Mouse (Mus musculus): Measurements from ENCODE around the gene Aox2. TPM values are rescaled to one million over a fixed set of nuclear protein-coding genes. Genes with fewer than 3 reads are reported as not detected.
"Not testable (repeated sequence)": the region's sequence is repeated elsewhere in the genome, so short reads cannot be mapped to it uniquely, and the experiment has no call there.

Aox2 gene
- total RNA-seq, 2 experiments from 2014 or later, result 0.10 to 0.11 TPM

DNA sequence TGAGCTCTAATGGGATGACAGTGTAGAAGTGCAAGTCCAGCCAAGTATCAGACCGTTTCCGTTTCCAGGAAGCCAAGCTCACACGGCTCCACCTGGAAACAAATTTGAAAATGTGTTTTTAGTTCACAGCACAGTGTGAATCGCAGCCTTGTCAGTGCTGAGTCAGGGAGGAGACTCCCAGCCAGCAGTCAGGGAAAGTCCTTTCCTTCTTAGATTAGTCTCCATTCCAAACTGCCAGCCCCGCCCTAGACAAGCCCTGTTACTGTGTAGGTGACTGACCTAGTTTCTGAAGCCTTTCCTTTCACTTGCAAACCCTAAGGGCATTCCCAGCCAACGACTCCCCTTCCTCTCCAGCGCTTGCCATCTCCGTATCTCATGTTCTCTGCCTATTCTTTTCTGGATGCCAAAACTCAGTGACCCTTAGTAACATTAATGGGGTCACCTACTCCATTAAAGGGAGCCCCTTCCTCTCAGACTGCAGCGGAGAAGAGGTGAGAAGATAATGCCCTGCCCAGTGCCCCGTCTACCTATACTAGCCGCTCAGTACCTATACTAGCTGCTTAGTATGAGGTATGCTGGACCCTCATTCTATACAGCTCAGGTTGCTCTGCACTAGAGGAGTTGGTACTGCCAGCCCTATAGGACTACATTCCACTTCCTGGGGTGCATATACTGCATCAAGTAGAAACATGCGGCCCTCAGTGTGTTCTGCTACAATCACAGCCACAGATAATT, 88.8 kb downstream of the Aox2 start:
- intact Hi-C loops (cut with DNase I), result no loop called here
- DNase-seq, result no peak
- no peak overlapping the region for H3K27ac ChIP-seq
- no peak for TF ChIP-seq CTCF (IDR thresholded peaks at IDR 0.05)
- H3K4me3 ChIP-seq, result no peak overlapping the region

DNA sequence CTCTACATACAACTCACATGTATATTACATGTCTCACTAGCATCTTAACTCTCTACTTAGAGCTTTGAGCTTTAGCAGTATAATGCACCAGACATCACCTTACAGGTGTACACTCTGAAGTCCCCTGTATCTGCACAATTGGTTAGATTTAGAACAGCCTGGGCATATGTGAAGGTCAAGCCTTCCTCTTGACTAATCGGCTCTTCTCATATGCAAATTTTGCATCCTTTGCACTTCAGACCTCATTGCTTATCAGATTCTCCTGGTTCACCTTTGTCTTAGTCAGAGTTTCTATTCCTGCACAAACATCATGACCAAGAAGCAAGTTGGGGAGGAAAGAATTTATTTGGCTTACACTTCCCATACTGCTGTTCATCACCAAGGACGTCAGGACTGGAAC, 91.6 kb downstream of the Aox2 start:
- Histone ChIP-seq H3K4me3 (no peak overlapping the region), H3K27ac (no peak overlapping the region)
- intact Hi-C loops (cut with DNase I), result no loop called here
- no peak for TF ChIP-seq CTCF (IDR thresholded peaks at IDR 0.05)
- no peak for DNase-seq

DNA sequence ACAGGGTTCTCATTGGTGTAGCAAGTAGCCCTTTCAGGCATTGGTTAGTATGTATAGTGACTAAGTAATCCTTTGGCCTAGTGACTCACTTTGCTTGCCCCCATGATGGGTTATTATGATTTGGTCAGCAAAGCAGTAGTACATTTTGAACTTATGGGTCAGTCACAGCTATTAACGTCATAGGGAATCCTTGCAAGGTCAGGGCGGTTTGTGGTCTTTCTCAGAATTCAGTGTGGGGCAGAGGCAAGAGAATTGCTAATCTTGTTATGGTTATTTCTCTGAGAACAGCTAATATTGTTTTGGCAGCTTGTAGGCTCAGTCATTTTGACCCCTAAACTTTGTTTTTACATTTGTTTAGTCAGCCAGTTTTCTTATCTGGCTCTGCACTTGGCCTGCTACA, 96.1 kb downstream of the Aox2 start:
- H3K27ac ChIP-seq; intact Hi-C loops (cut with DNase I); DNase-seq; H3K4me3 ChIP-seq: not testable (repeated sequence)

DNA sequence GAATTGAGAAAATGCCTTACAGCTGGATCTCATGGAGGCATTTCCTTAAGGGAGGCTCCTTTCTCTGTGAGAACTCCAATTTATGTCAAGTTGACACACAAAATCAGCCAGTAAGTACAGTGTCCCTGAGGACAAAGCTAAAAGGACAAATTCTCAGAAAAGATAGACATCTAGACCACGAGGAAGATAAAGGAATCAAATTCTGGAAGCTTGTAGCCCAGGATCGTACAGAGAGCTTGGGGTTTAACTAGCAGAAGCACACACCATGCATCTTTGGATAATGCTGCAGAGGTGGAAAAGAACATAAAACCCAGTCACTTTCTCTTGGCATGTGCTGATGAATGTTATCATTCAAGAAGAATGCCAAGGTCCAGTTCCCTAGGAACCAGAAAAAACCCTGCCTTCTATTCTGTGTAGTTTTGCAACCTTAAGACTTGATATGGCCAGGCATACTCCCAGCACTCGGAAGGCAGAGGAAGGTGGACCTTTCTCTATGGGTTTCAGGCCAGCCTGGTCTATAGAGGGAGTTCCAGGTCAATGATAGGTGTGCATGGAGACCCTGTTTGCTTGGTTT, 97.5 kb downstream of the Aox2 start:
- no peak overlapping the region for H3K27ac ChIP-seq
- TF ChIP-seq CTCF (IDR thresholded peaks at IDR 0.05), result no peak
- DNase-seq, result no peak
- no peak overlapping the region for H3K4me3 ChIP-seq
- intact Hi-C loops (cut with DNase I), result no loop called here

DNA sequence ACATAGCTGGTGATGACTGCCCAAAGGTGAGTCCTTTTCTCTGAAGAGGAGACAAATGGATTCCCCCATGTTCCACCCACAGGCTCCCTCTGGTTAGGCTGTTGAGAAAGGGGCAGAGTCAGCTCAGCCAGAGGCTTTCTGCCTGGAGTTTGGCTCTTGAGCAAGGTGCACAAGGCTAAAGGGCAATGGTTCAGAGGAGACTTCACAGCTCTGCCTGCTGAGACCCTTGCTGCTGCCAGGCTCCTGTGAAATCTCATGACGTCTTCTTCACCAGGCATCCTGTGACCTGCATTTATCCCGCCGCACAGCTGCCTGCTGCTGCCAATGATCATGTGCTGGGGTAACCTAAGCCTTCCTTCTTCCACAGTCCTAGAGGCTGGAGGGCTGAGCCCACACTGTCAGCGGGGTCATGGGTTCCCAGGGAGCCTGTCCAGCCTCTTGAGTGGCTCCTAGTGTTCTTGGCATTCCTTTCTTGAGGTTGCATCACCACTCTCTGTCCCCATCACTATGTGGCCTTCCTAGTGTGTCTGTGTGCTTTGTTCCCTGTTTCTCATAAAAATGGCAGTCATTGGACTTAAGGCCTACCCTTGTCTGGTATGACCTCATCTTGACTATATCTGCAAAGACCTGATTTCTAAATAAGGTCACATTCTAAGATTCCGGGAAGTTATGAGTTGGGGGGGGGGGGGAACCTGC, 104.6 kb downstream of the Aox2 start:
- no peak overlapping the region for H3K27ac ChIP-seq
- H3K4me3 ChIP-seq, result no peak overlapping the region
- TF ChIP-seq CTCF (IDR thresholded peaks at IDR 0.05), result no peak
- no peak for DNase-seq
- intact Hi-C loops (cut with DNase I), result no loop called here

DNA sequence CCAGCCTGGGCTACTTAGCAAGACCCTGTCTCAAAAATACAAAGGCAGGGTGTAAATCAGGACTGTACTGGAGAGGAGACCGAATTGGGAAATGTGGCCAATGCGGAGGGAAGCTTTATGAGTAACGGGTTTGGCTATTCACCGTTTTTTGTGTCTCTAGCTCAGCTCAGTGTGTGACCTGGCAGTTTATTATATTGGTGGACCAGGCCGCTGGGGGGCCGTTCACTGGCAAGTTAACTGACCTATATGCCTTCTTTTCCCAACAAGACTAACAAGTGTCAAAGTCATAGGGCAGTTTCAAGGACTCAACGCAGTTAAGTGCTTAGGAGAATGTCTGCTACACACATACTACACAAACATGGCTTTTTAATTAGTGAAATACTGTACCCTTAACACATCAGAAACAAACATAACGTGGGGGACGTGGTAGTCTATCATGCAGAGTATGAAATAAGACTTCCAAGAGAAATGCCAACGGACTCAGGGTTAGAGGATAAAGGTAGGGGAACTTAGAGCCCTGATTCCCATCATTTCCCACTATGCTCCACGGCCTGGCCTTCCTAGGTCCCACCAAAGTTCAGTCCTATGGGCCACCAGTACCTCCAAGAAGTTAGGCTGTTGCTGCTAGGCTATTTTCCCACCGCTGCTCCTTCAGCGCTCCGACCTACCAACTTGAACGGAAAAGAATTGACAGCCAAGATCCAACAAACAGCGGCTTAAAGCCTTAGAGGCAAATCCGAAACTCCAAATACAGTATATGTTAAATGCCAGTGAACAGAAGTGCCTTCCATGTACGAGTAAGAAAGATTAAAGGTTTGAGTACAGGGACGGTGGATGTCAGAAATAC, 113.5 kb downstream of the Aox2 start:
- intact Hi-C loops (cut with DNase I), result no loop called here
- Histone ChIP-seq H3K27ac (peak overlapping the region; percentile 100), H3K4me3 (peak overlapping the region; percentile 90)
- TF ChIP-seq CTCF (IDR thresholded peaks at IDR 0.05), result no peak
- no peak for DNase-seq

DNA sequence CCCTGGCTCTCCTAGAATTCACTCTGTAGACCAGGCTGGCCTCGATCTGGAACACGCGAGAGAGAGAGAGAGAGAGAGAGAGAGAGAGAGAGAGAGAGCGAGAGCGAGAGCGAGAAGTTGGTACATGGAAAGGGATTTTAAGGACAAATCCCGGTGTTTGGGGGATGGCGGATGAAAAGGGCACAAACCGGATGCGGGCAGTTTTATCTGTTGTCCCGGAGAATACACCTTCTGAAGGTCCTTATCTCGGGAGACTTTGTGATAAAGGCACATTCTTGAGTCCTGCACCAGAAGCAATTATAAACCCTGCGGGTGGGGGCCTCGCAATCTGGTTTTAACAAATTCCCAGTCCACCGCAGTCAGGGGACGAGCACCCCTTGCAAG, 114.1 kb downstream of the Aox2 start:
- Histone ChIP-seq H3K4me3 (peak overlapping the region; percentile 90), H3K27ac (peak overlapping the region; percentile 100)
- TF ChIP-seq CTCF (IDR thresholded peaks at IDR 0.05), result no peak
- intact Hi-C loops (cut with DNase I), result no loop called here
- no peak for DNase-seq

DNA sequence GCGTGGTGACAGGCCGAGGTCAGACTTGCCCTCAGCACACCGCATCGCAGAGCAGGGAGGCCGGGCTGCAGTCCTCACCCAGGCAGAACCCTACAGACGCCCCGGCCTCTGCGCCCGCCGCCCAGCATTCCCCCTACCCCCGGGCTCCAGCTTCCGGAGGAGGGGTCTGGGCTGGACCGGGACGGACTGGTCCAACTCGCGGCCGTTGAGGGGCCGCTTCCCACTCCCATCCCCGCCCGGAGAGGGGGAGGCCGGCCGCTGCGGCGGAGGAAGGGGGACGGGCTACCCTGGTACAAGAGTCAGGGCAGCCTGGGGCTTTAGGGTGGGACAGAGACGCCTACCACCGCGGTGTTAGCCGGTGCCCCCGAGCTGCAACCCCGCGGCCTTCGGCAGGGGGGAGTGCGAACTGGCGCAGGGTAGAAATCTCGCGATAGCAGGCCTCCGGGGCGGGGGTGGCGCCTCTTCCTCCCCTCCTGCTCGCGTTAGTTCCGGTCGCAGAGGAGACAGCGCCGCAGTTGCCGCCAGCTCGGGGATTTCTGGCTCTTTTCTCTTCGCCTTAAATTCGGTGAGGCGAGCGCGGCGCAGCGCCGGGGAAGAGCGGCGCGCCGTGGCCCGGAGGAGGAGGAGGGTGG, 114.6 kb downstream of the Aox2 start, which contains the start of gene Bzw1:
Gene Bzw1 (plus strand): TSS at position 247 of the 632 bp plus-strand sequence.
- intact Hi-C loops (cut with DNase I), result no loop called here
- DNase-seq, result peak; percentile 97
- H3K27ac ChIP-seq, result peak within 1 kb of the TSS; percentile 100
- H3K4me3 ChIP-seq, result peak within 1 kb of the TSS; percentile 90
- peak; percentile 15; the same call in 1 of the 2 replicates for TF ChIP-seq CTCF (IDR thresholded peaks at IDR 0.05)

DNA sequence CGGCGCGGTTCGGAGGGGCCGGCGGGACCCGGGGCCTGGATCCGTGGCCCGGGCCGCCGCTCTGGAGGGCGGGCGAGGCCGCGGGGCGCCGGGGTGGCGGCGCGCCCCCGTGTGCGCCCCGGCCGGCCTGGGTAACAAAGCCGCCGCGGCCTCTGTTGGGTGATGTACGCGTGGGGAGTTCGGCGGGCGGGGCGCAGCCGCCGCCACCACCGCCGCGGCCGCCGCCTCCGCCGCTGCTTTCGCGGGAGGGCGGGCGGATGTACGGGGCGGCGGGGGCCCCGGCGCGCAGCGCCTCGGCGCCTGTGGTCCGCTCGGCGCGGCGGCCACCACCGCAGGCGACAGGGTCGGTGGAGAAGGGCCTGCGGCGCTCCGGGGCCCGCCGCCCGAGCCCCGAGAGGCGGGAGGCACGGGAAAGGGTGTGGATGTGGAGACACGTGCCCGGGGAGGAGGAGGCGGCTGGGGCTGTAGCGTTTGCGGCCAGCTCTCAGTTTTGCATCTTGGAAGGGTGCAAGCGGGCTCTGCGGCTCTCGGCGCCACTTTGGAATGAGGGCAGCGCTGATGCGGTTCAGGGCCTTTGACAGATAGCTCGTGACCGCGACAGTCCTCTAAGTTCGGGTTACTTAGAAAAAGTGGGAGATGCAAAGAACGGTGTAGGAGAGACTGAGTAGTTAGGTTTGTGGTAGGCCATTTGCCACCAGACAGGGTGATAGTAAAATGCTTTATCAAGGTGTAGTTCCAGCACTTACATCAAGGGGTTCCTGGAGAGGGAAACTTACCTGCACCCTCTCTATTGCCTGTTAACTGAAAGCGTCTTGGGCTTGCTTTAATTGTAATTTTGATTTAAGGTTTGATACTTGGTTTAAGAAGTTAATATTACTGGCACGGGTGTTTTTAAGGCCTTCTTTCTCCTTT, 115.4 kb downstream of the Aox2 start:
- DNase-seq, result peak; percentile 71
- Histone ChIP-seq H3K27ac (peak overlapping the region; percentile 100), H3K4me3 (peak overlapping the region; percentile 90)
- intact Hi-C loops (cut with DNase I), result no loop called here
- TF ChIP-seq CTCF (IDR thresholded peaks at IDR 0.05), result no peak

DNA sequence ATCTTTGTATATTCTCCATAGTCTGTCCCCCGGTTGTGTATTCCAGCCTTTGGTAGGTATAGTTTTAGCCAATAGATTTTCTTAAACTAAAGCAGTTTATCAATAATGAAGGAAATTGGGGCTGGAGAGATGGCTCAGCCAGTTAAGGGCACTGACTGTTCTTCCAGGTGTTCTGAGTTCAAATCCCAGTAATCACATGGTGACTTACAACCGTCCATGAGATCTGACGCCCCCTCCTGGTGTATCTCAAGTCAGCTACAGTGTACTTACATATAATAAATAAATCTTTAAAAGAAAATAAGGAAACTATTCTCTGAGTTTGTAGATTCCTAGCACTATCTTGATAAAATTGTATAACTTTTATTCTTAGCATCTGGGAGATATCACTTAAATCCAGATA, 117.2 kb downstream of the Aox2 start:
- Histone ChIP-seq H3K27ac (no peak overlapping the region), H3K4me3 (no peak overlapping the region)
- no peak for TF ChIP-seq CTCF (IDR thresholded peaks at IDR 0.05)
- intact Hi-C loops (cut with DNase I), result no loop called here
- no peak for DNase-seq

DNA sequence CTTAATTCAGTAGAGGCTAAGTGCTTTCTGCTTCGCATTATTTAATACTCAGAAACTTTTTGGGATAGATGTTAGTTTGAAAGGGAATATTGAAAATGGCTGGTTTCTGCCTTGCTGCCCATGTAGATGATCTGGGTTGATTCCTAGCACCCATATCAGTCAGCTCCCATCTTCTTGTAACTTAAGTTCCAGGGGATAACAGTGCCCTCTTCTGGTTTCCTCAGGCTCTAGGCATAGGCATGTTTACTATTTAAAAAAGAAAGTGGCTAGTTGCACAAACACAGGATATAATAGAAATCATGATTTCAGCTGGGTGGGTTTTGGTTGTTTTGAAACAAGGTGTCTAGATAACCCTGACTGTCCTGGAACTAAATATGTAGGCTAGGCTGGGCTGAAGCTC, 118.1 kb downstream of the Aox2 start:
- peak; percentile 30; the same call in 1 of the 2 replicates for TF ChIP-seq CTCF (IDR thresholded peaks at IDR 0.05)
- intact Hi-C loops (cut with DNase I), result no loop called here
- Histone ChIP-seq H3K27ac (no peak overlapping the region), H3K4me3 (no peak overlapping the region)
- DNase-seq, result no peak

Measured in gastrocnemius, adult 2 months (tissue).